Mouse (Mus musculus): ENCODE results near the gene Fam155a.

DNA sequence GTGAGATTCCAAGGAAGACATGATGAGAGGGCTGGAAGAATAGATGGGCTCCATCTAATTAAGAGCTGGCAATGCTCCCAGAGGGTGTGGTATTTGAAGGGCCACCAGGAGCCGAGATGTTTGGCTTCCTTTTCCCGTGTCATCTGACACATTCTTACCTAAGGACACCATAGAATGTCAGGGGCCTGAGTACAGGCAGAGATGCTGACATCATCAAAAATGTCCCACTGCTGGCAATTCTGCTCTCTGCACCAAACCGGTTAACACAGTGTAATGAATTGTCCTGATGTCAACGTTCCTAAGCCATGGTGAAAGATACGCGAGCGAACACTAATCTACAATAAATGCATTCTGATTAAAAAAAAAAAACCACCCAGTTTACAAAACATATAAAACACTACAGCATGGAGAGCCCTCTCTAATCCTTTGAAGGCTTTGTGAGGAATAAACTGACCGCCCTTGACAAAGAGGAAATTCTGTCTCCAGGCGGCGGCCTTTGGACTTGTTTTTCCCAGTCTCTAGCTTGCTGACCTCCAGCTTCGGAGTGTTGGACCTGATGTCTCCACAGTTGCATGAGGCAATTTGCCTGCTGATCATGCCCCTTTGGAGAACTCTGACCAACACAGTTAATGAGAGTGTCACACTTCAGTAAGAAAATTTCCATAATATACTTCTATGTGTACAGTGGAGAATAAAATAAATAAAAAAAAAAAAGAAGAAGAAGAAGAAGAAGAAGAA lies 338.2 kb downstream of the Fam155a start:
- no peak for TF ChIP-seq CTCF (IDR thresholded peaks at IDR 0.05; ENCODE audit: extremely low read depth, insufficient read length, insufficient replicate concordance, low read depth, low read length)
- TF ChIP-seq POLR2A (IDR thresholded peaks at IDR 0.05; ENCODE audit: low read depth, low read length): no peak
